Mouse (Mus musculus) kidney, postnatal 14 days (tissue): ENCODE measurements around the gene Phgr1.

Source experiments
- DNase-seq: peaks from one replicate; pipeline ENCODE4 v3.0.0; 2022; ENCODE audit warnings: mixed read lengths

The Phgr1 gene

GRCm38 (mm10) chr2:118824396-118824795 lies 51.8 kb downstream of the Phgr1 start:
- no peak for DNase-seq
